Mouse (Mus musculus) ES-Bruce4 (cell line): ENCODE results near the gene Kcnh2.

Experiments
- CTCF ChIP-seq: IDR thresholded peaks from one replicate; pipeline ENCODE4 v1.8.1; 2011; ENCODE audit warnings: low read depth, low read length
- EP300 ChIP-seq: IDR thresholded peaks from 2 replicates; pipeline ENCODE4 v1.6.1; 2011; ENCODE audit warnings: low read depth, low read length; ENCODE audit not compliant: insufficient read depth
- POLR2A ChIP-seq: IDR thresholded peaks from one replicate; pipeline ENCODE4 v1.8.1; 2011; ENCODE audit warnings: low read length; ENCODE audit not compliant: insufficient read depth

DNA sequence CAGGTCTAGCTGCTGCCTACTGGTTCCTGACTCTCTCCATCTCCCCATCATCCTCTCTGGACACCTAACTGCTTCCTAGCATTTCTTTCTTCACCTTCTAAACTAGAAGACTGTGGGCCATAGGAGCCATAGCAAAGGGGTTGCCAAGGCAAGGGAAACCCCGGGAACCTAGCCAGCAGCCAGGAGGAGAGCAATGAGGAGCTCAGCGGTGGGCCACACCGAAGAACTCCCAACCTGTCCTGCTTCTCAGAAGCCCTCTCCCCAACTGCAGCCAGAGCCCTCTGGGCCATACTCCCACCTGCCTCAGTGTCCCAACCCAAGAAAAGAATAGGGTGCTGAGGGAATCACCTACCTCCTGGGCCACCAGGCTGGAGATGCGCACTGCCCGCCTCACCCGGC, 22.6 kb downstream of the Kcnh2 start:
- TF ChIP-seq POLR2A (no peak), CTCF (no peak), EP300 (no peak)
